Mouse (Mus musculus) megakaryocyte, embryonic 14.5 days (primary cell): ENCODE data around the gene Traf3ip2. TPM values are rescaled to one million over a fixed set of nuclear protein-coding genes. Genes with fewer than 3 reads are reported as not detected.

Source experiments
- H3K27me3 ChIP-seq: replicated peaks from 2 replicates; pipeline ENCODE3; 2012; ENCODE audit warnings: inconsistent platforms
- H3K36me3 ChIP-seq: replicated peaks from 2 replicates; pipeline ENCODE3; 2012; ENCODE audit warnings: low read length, inconsistent platforms, mixed read lengths
- H3K4me1 ChIP-seq: 2 replicates; pipeline ENCODE4 v1.6.1; 2012; ENCODE audit warnings: inconsistent platforms
- H3K4me3 ChIP-seq: replicated peaks from 2 replicates; pipeline ENCODE3; 2012; ENCODE audit warnings: moderate library complexity, mild to moderate bottlenecking, inconsistent platforms
- H3K9me3 ChIP-seq: 2 replicates; pipeline ENCODE4 v1.6.1; 2012; ENCODE audit warnings: inconsistent platforms
- FLI1 ChIP-seq: IDR thresholded peaks from 2 replicates; pipeline ENCODE4 v1.6.1; 2012; ENCODE audit warnings: low read length, inconsistent platforms, mixed read lengths
- GATA1 ChIP-seq: IDR thresholded peaks from 3 replicates; pipeline ENCODE4 v1.6.1; 2012; ENCODE audit warnings: mixed read lengths, low read length, inconsistent platforms, borderline replicate concordance
- polyA plus RNA-seq: library from polyadenylated mRNA; stranded (reverse); fragments of >175 nt; gene quantifications from 2 replicates; pipeline ENCODE4 v1.2.3, GENCODE M21; 2012; ENCODE audit warnings: low replicate concordance; ENCODE audit not compliant: insufficient read depth

The Traf3ip2 gene
- polyA plus RNA-seq, 1 experiment, result 1.2 TPM

- Histone ChIP-seq H3K9me3 (peaks cover 10% of the 10 kb centered on the region), H3K4me3 (no peak overlapping the region), H3K4me1 (peaks cover 7% of the 10 kb centered on the region; the same call in 1 of the 2 replicates), H3K36me3 (no peaks in the 10 kb centered on the region), H3K27me3 (peaks cover 64% of the 10 kb centered on the region)
- TF ChIP-seq GATA1 (no peak), FLI1 (no peak)
Measured at GRCm38 (mm10) chr10:39583718-39584117, 29.0 kb upstream of the Traf3ip2 start.

GRCm38 (mm10) chr10:39587290-39587925, 25.3 kb upstream of the Traf3ip2 start:
- no peak overlapping the region for H3K4me3 ChIP-seq
- TF ChIP-seq GATA1 (no peak), FLI1 (no peak)
- H3K27me3 ChIP-seq, result peaks cover 70% of the 10 kb centered on the region
- peaks cover 12% of the 10 kb centered on the region for H3K4me1 ChIP-seq
- H3K9me3 ChIP-seq, result peaks cover 15% of the 10 kb centered on the region
- no peaks in the 10 kb centered on the region for H3K36me3 ChIP-seq

GRCm38 (mm10) chr10:39587973-39588746, 24.6 kb upstream of the Traf3ip2 start:
- Histone ChIP-seq H3K36me3 (no peaks in the 10 kb centered on the region), H3K4me3 (no peak overlapping the region), H3K27me3 (peaks cover 72% of the 10 kb centered on the region), H3K9me3 (peaks cover 23% of the 10 kb centered on the region), H3K4me1 (peaks cover 10% of the 10 kb centered on the region)
- TF ChIP-seq FLI1 (no peak), GATA1 (no peak)

GRCm38 (mm10) chr10:39589765-39590546, 22.8 kb upstream of the Traf3ip2 start:
- Histone ChIP-seq H3K27me3 (peaks cover 65% of the 10 kb centered on the region), H3K4me1 (peaks cover 14% of the 10 kb centered on the region), H3K4me3 (no peak overlapping the region), H3K9me3 (peaks cover 40% of the 10 kb centered on the region), H3K36me3 (no peaks in the 10 kb centered on the region)
- TF ChIP-seq FLI1, result no peak
- no peak for TF ChIP-seq GATA1

GRCm38 (mm10) chr10:39590629-39591028, 22.1 kb upstream of the Traf3ip2 start:
- H3K36me3 ChIP-seq, result no peaks in the 10 kb centered on the region
- H3K4me3 ChIP-seq, result no peak overlapping the region
- TF ChIP-seq FLI1, result no peak
- TF ChIP-seq GATA1, result no peak
- peaks cover 40% of the 10 kb centered on the region for H3K9me3 ChIP-seq
- H3K27me3 ChIP-seq, result peaks cover 62% of the 10 kb centered on the region
- peaks cover 21% of the 10 kb centered on the region for H3K4me1 ChIP-seq

GRCm38 (mm10) chr10:39592501-39592900, 20.2 kb upstream of the Traf3ip2 start:
- TF ChIP-seq FLI1, result no peak
- no peak for TF ChIP-seq GATA1

GRCm38 (mm10) chr10:39594716-39595115, 18.0 kb upstream of the Traf3ip2 start:
- peaks cover 50% of the 10 kb centered on the region for H3K27me3 ChIP-seq
- H3K36me3 ChIP-seq, result no peaks in the 10 kb centered on the region
- H3K4me1 ChIP-seq, result peaks cover 25% of the 10 kb centered on the region
- peaks cover 30% of the 10 kb centered on the region for H3K9me3 ChIP-seq
- H3K4me3 ChIP-seq, result no peak overlapping the region
- TF ChIP-seq FLI1, result no peak
- no peak for TF ChIP-seq GATA1

More at GRCm38 (mm10) chr10:39592501-39592900, 20.2 kb upstream of the Traf3ip2 start:
- Histone ChIP-seq H3K9me3 (peaks cover 30% of the 10 kb centered on the region), H3K36me3 (no peaks in the 10 kb centered on the region), H3K4me1 (peaks cover 24% of the 10 kb centered on the region), H3K4me3 (no peak overlapping the region), H3K27me3 (peaks cover 59% of the 10 kb centered on the region)

GRCm38 (mm10) chr10:39595862-39596261, 16.9 kb upstream of the Traf3ip2 start:
- peaks cover 30% of the 10 kb centered on the region for H3K9me3 ChIP-seq
- peaks cover 31% of the 10 kb centered on the region for H3K4me1 ChIP-seq
- H3K4me3 ChIP-seq, result peak overlapping the region; percentile 53
- TF ChIP-seq FLI1 (no peak), GATA1 (no peak)
- H3K27me3 ChIP-seq, result peaks cover 43% of the 10 kb centered on the region
- H3K36me3 ChIP-seq, result no peaks in the 10 kb centered on the region

- no peak overlapping the region for H3K4me3 ChIP-seq
- TF ChIP-seq GATA1, result no peak
- TF ChIP-seq FLI1, result no peak
- no peaks in the 10 kb centered on the region for H3K36me3 ChIP-seq
- peaks cover 41% of the 10 kb centered on the region for H3K4me1 ChIP-seq
- peaks cover 45% of the 10 kb centered on the region for H3K27me3 ChIP-seq
- H3K9me3 ChIP-seq, result peaks cover 29% of the 10 kb centered on the region
Measured at GRCm38 (mm10) chr10:39597116-39597791, 15.5 kb upstream of the Traf3ip2 start.
